Mouse (Mus musculus) embryonic fibroblast, embryonic 13.5 days (primary cell): Measurements from ENCODE around the gene Parpbp.

Experiments
- CTCF ChIP-seq: IDR thresholded peaks from 2 replicates; pipeline ENCODE4 v1.5.1; 2011; ENCODE audit warnings: mild to moderate bottlenecking, control low read depth, low read length, moderate library complexity, borderline replicate concordance; ENCODE audit not compliant: insufficient read depth
- POLR2A ChIP-seq: IDR thresholded peaks from 2 replicates; pipeline ENCODE4 v1.6.1; 2011; ENCODE audit warnings: low read depth, mild to moderate bottlenecking, control low read depth, low read length, moderate library complexity

- TF ChIP-seq CTCF, result no peak
- TF ChIP-seq POLR2A, result no peak
Measured at GRCm38 (mm10) chr10:88167438-88168077, 20.8 kb upstream of the Parpbp start.
